Mouse (Mus musculus) brain, embryonic 14.5 days (tissue): ENCODE measurements around the gene Rbms2.

ENCODE experiments used
- CTCF ChIP-seq: fragments of 200-500 bp; IDR thresholded peaks from 2 replicates; pipeline ENCODE4 v1.5.1; 2012; ENCODE audit warnings: inconsistent platforms, mild to moderate bottlenecking, moderate library complexity, borderline replicate concordance; ENCODE audit not compliant: insufficient read depth, insufficient read length; ENCODE audit errors: extremely low read depth
- POLR2A ChIP-seq: fragments of 200-500 bp; IDR thresholded peaks from 2 replicates; pipeline ENCODE4 v1.6.1; 2012; ENCODE audit warnings: mild to moderate bottlenecking, inconsistent platforms, borderline replicate concordance; ENCODE audit not compliant: poor library complexity, insufficient read depth, insufficient read length, severe bottlenecking; ENCODE audit errors: extremely low read depth

DNA sequence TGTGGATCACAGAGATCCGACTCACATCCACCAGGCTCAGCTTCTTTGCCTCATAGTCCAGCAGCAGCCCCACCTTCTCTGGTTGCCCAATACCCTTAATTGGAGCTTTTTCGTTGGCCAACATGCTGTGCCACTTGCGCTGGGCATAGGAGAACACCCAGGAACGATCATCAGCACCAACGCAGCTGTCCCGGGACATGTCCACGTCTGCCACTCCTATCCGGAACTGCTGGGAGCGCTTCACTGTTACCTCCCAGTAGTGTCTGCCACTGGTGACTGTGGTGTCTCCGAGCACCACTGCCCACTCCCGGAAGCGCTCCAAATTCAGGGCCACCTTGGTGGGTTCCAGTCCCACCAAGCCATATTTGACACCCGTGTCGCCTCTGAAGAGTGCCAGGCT, 30.9 kb upstream of the Rbms2 start:
- TF ChIP-seq POLR2A (no peak), CTCF (no peak)
